Mouse (Mus musculus) G1E (cell line): Measurements from ENCODE around the gene Txn1. TPM values are rescaled to one million over a fixed set of nuclear protein-coding genes. Genes with fewer than 3 reads are reported as not detected.

Experiments used
- ATAC-seq: 2 replicates; pipeline ENCODE4 v1.8.0; 2016; ENCODE audit warnings: mild to moderate bottlenecking; ENCODE audit not compliant: insufficient number of reproducible peaks, poor library complexity, low FRiP score, severe bottlenecking; ENCODE audit errors: extremely low read depth
- DNase-seq: peaks from one replicate; pipeline ENCODE4 v3.0.0; 2012; ENCODE audit warnings: low spot score
- H3K27me3 ChIP-seq: 2 replicates; pipeline ENCODE4 v1.6.1; 2012; ENCODE audit warnings: mild to moderate bottlenecking, low read length, inconsistent platforms; ENCODE audit not compliant: insufficient read depth
- H3K36me3 ChIP-seq: replicated peaks from 2 replicates; pipeline ENCODE3; 2012; ENCODE audit warnings: mild to moderate bottlenecking, inconsistent platforms
- H3K4me1 ChIP-seq: 2 replicates; pipeline ENCODE4 v1.6.1; 2012; ENCODE audit warnings: low read depth, low read length, inconsistent platforms, mixed read lengths; ENCODE audit not compliant: insufficient read depth
- H3K4me3 ChIP-seq: 2 replicates; pipeline ENCODE4 v1.5.1; 2012; ENCODE audit warnings: low read depth, mild to moderate bottlenecking, inconsistent platforms, low read length, moderate library complexity, mixed read lengths
- H3K9me3 ChIP-seq: replicated peaks from 2 replicates; pipeline ENCODE4 v1.6.1; 2012; ENCODE audit warnings: inconsistent platforms
- CTCF ChIP-seq: IDR thresholded peaks from 2 replicates; pipeline ENCODE4 v1.5.1; 2012; ENCODE audit warnings: low read depth, low read length, inconsistent platforms, mixed read lengths
- GATA1 ChIP-seq: IDR thresholded peaks from 2 replicates; pipeline ENCODE4 v1.6.1; 2012; ENCODE audit warnings: borderline replicate concordance, low read length, inconsistent platforms, mixed read lengths
- GATA2 ChIP-seq: IDR thresholded peaks from 2 replicates; pipeline ENCODE4 v1.6.1; 2012; ENCODE audit warnings: low read depth, low read length, inconsistent platforms, borderline replicate concordance
- POLR2AphosphoS5 ChIP-seq: IDR thresholded peaks from 2 replicates; pipeline ENCODE4 v1.6.1; 2012; ENCODE audit warnings: low read depth, low read length, inconsistent platforms; ENCODE audit not compliant: insufficient replicate concordance
- TAL1 ChIP-seq: conservative IDR thresholded peaks from 2 replicates; pipeline ENCODE4 v1.6.1; 2012; ENCODE audit warnings: low read depth, low read length, inconsistent platforms, mixed read lengths
- polyA plus RNA-seq: library from polyadenylated mRNA; stranded (reverse); fragments of >175 nt; gene quantifications from 2 replicates; pipeline ENCODE4 v1.2.3, GENCODE M21; 2012
- total RNA-seq, 2 experiments: library from RNA; stranded (forward) in 1 of 2; stranded (reverse) in 1 of 2; fragments of 200-1000 nt in 1 of 2; fragments of >200 nt in 1 of 2; fragmentation: Nextera tagmentation in 1 of 2; gene quantifications; 2 replicates each; pipeline ENCODE4 v1.2.3; 2014 to 2017

Gene Txn1
- total and polyA plus RNA-seq, 3 experiments, result 54.6 to 298 (median 189) TPM

GRCm38 (mm10) chr4:57970285-57970684, 14.1 kb upstream of the Txn1 start:
- Histone ChIP-seq H3K27me3 (no peaks in the 10 kb centered on the region), H3K36me3 (no peaks in the 10 kb centered on the region), H3K4me1 (no peaks in the 10 kb centered on the region), H3K4me3 (no peak overlapping the region), H3K9me3 (no peaks in the 10 kb centered on the region)
- ATAC-seq (no peak), DNase-seq (no peak)
- no peak for TF ChIP-seq CTCF
- TF ChIP-seq GATA1, result no peak
- no peak for TF ChIP-seq POLR2AphosphoS5
- TF ChIP-seq TAL1, result no peak
- no peak for TF ChIP-seq GATA2

GRCm38 (mm10) chr4:57967195-57967594, 11.0 kb upstream of the Txn1 start:
- ATAC-seq (no peak), DNase-seq (no peak)
- no peaks in the 10 kb centered on the region for H3K4me1 ChIP-seq
- no peaks in the 10 kb centered on the region for H3K27me3 ChIP-seq
- TF ChIP-seq GATA1 (no peak), GATA2 (no peak), POLR2AphosphoS5 (no peak), CTCF (no peak), TAL1 (no peak)
- no peak overlapping the region for H3K4me3 ChIP-seq
- no peaks in the 10 kb centered on the region for H3K36me3 ChIP-seq
- H3K9me3 ChIP-seq, result no peaks in the 10 kb centered on the region

GRCm38 (mm10) chr4:57965516-57965915, 9.3 kb upstream of the Txn1 start:
- TF ChIP-seq CTCF, result no peak
- no peak for TF ChIP-seq POLR2AphosphoS5
- no peak for TF ChIP-seq GATA1
- TF ChIP-seq TAL1, result no peak
- no peak for TF ChIP-seq GATA2
- Histone ChIP-seq H3K9me3 (no peaks in the 10 kb centered on the region), H3K4me1 (no peaks in the 10 kb centered on the region), H3K4me3 (no peak overlapping the region), H3K27me3 (no peaks in the 10 kb centered on the region), H3K36me3 (no peaks in the 10 kb centered on the region)
- ATAC-seq (no peak), DNase-seq (no peak)

GRCm38 (mm10) chr4:57964143-57964542, 7.9 kb upstream of the Txn1 start:
- no peak for TF ChIP-seq CTCF
- TF ChIP-seq GATA2, result no peak
- no peak for TF ChIP-seq POLR2AphosphoS5
- no peak for TF ChIP-seq GATA1
- TF ChIP-seq TAL1, result no peak
- no peaks in the 10 kb centered on the region for H3K27me3 ChIP-seq

GRCm38 (mm10) chr4:57959056-57959455, 2.8 kb upstream of the Txn1 start:
- H3K36me3 ChIP-seq, result peaks cover 5% of the 10 kb centered on the region
- no peaks in the 10 kb centered on the region for H3K27me3 ChIP-seq
- DNase-seq (no peak), ATAC-seq (no peak)
- peaks cover 35% of the 10 kb centered on the region for H3K4me1 ChIP-seq
- H3K4me3 ChIP-seq, result no peak overlapping the region
- TF ChIP-seq TAL1 (no peak), GATA2 (no peak), POLR2AphosphoS5 (no peak), GATA1 (no peak), CTCF (no peak)
- H3K9me3 ChIP-seq, result no peaks in the 10 kb centered on the region

More at GRCm38 (mm10) chr4:57964143-57964542, 7.9 kb upstream of the Txn1 start:
- H3K36me3 ChIP-seq, result no peaks in the 10 kb centered on the region
- H3K9me3 ChIP-seq, result no peaks in the 10 kb centered on the region
- ATAC-seq, result no peak
- peaks cover 2% of the 10 kb centered on the region for H3K4me1 ChIP-seq
- DNase-seq, result no peak
- H3K4me3 ChIP-seq, result no peak overlapping the region

- H3K36me3 ChIP-seq, result peaks cover 13% of the 10 kb centered on the region
- H3K4me1 ChIP-seq, result peaks cover 43% of the 10 kb centered on the region
- peak; percentile 26 for DNase-seq
- H3K27me3 ChIP-seq, result no peaks in the 10 kb centered on the region
- no peaks in the 10 kb centered on the region for H3K9me3 ChIP-seq
- peak overlapping the region; percentile 93; the same call in 1 of the 2 replicates for H3K4me3 ChIP-seq
- TF ChIP-seq GATA1 (no peak), TAL1 (no peak), POLR2AphosphoS5 (no peak), GATA2 (no peak)
- ATAC-seq, result no peak
Observed at GRCm38 (mm10) chr4:57958098-57958497, 1.9 kb upstream of the Txn1 start.

- H3K36me3 ChIP-seq, result peaks cover 16% of the 10 kb centered on the region
- ATAC-seq (no peak), DNase-seq (no peak)
- H3K9me3 ChIP-seq, result no peaks in the 10 kb centered on the region
- H3K27me3 ChIP-seq, result no peaks in the 10 kb centered on the region
- H3K4me3 ChIP-seq, result peak overlapping the region; percentile 93
- TF ChIP-seq TAL1, result no peak
- no peak for TF ChIP-seq CTCF
- TF ChIP-seq POLR2AphosphoS5, result no peak
- TF ChIP-seq GATA1, result no peak
- TF ChIP-seq GATA2, result no peak
- H3K4me1 ChIP-seq, result peaks cover 46% of the 10 kb centered on the region
Observed at GRCm38 (mm10) chr4:57957200-57958085, 1.2 kb upstream of the Txn1 start.
